Mouse (Mus musculus): ENCODE measurements around the gene Sp1.

DNA sequence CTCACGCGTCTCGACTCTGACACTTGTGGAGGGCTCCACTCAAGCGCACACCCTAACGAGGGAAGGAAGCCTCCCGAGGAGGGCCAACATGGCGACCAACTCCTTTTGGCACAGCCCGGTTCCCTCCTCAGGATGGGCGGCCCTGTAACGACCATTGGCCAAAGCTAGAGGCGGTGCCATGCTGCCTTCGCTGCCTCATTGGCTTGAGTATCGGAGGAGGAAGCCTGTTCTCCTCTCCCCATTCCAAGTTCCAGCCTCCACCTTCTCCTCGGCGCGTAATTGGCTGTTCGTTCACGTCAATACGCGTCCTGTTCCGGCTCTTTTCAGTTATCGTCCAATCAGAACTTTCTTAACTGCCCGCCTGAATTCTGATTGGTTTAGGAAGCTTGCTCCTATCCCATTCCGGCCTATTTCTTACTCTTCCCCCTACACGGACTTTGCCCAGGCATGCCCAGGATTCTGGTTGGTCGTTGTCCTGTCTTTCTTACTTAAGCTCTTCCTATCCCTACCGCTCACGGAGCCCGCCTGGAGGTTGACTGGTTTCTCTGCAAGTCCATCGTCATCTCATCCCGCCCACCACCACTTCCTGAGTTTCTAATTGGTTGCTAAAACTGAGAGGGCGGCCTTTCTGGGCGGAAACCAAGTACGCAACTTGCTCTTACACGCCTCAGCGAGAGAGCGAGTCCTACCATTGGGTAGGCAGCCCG, at the start of gene Sp1:
- TF ChIP-seq CTCF (IDR thresholded peaks at IDR 0.05; ENCODE audit: borderline replicate concordance, insufficient read depth, low read length) (no peak), POLR2A (IDR thresholded peaks at IDR 0.05; ENCODE audit: low read depth, low read length) (peak; percentile 87)
